Mouse (Mus musculus) lung, postnatal 0 days (tissue): ENCODE results near the gene Hexim2.

Source experiments
- CTCF ChIP-seq: IDR thresholded peaks from 2 replicates; pipeline ENCODE4 v1.5.1; 2016; ENCODE audit warnings: antibody characterized with exemption, mild to moderate bottlenecking
- EP300 ChIP-seq: IDR thresholded peaks from 2 replicates; pipeline ENCODE4 v1.6.1; 2016; ENCODE audit warnings: antibody characterized with exemption, mild to moderate bottlenecking, control low read depth

DNA sequence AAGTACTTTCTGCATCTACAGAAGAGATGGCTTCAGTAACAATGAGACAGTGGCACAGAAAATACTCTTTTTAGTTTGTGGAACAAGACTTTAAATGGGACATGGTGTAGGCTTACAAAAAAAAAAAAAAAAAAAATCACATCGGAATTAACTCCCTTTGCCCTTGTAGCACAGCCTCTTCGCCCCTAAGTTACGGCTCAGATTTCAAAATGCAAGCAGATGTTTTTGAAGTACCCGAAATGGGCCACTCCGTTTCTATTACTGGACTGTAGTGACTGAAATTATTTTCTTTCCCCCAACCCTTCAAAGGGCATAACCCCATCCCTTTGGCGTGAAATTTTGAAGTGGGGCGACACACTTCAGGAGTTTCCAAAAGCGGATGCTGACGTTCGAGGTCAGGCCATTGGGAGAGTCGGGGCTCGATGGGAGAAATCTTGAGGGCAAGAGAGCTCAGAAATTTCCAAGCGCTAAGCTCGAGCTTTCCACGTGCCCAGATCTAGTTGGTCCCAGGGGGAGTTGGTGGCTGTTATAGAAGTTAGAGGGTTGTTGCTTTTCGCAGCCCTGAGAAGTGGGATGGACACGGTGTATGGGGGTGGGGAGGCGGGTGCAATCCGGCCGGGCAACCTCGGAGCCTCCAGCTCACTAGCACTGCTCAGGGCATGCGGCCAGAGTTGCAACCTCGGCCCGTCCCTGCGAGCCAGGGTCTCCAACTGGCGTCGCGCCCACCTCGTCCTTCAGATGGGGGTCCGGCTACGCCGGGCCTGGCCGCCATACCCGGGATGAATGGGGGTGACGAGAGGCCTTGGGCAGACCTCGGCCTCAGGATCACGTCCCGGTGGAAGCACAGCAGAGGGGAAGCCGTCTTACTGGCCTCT, at the start of gene Hexim2:
- TF ChIP-seq CTCF: no peak
- TF ChIP-seq EP300: no peak
